Mouse (Mus musculus) limb, embryonic 15.5 days (tissue): ENCODE measurements around the gene Psmc3. TPM values are rescaled to one million over a fixed set of nuclear protein-coding genes. Genes with fewer than 3 reads are reported as not detected.

ENCODE experiments used
- ATAC-seq: fragments of 200-750 bp; cut with Nextera tagmentation; 2 replicates; pipeline ENCODE4 v1.8.0; 2017; ENCODE audit warnings: low read depth, moderate TSS enrichment; ENCODE audit not compliant: insufficient number of reproducible peaks, low FRiP score, low TSS enrichment
- H3K27ac ChIP-seq: fragments of 300-500 bp; sonication (generic); 2 replicates; pipeline ENCODE4 v1.5.1; 2015; ENCODE audit warnings: moderate library complexity, mild to moderate bottlenecking, inconsistent platforms
- H3K27me3 ChIP-seq: fragments of 300-500 bp; sonication (generic); 2 replicates; pipeline ENCODE4 v1.6.1; 2015; ENCODE audit warnings: inconsistent platforms
- H3K36me3 ChIP-seq: fragments of 300-500 bp; sonication (generic); 2 replicates; pipeline ENCODE4 v1.6.1; 2015; ENCODE audit warnings: inconsistent platforms
- H3K4me1 ChIP-seq: fragments of 300-500 bp; sonication (generic); 2 replicates; pipeline ENCODE4 v1.6.1; 2015; ENCODE audit warnings: inconsistent platforms
- H3K4me2 ChIP-seq: fragments of 300-500 bp; sonication (generic); 2 replicates; pipeline ENCODE4 v1.6.1; 2015; ENCODE audit warnings: mild to moderate bottlenecking, inconsistent platforms
- H3K4me3 ChIP-seq: fragments of 300-500 bp; sonication (generic); 2 replicates; pipeline ENCODE4 v1.5.1; 2015; ENCODE audit warnings: mild to moderate bottlenecking, inconsistent platforms
- H3K9ac ChIP-seq: fragments of 300-500 bp; sonication (generic); 2 replicates; pipeline ENCODE4 v1.6.1; 2015; ENCODE audit warnings: inconsistent platforms
- H3K9me3 ChIP-seq: fragments of 300-500 bp; sonication (generic); 2 replicates; pipeline ENCODE4 v1.6.1; 2016; ENCODE audit warnings: inconsistent platforms
- WGBS: fragments of 180-500 bp; shearing (Covaris S2); methylation state at CpG from one replicate; pipeline ENCODE4 v1.1.7; 2015; 5-methylcytosine and 5-hydroxymethylcytosine counted together
- polyA plus RNA-seq: library from polyadenylated mRNA; unstranded; fragments of >200 nt; fragmentation: Nextera tagmentation; extraction: Ambion mirVana; gene quantifications from 2 replicates; pipeline ENCODE4 v1.2.1, GENCODE M21; 2015

Gene Psmc3
- polyA plus RNA-seq, 1 experiment from 2014 or later: 248 TPM

DNA sequence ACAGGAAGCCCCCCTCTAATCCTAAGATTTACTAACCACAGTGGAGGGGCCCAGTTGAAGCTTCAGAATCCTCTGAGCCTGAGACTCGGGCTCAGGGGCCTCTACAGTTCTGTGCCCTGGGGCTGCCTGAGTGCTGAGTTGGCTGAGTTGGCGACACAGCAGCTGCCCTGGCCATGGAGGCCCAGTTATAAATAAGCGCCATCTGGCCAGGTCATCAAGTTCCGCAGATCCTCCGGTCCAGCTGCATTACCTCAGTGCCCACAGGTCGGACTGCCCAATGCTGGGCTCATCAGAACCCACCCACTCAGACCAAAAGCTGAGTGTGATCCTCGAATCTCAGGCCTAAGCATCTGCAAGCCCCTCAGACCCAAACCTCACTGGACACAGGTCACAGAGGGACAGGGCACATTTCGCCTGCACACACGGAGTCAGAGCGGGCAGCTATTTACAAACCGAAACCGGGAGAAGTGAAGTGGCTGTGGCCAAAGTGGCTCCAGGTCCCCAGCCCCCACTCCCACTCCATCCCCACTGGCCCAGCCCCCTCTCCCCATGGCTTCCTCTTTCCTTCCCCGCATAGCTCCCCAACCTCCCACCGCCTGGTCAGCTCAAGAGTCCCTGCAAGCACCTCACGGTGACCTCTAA, 30.5 kb downstream of the Psmc3 start:
- no peak overlapping the region for H3K4me2 ChIP-seq
- H3K4me1 ChIP-seq: peaks cover 2% of the 10 kb centered on the region; the same call in 1 of the 2 replicates
- 80% methylated on average over 15 of the region's 15 CpGs for WGBS
- H3K27me3 ChIP-seq: no peaks in the 10 kb centered on the region
- H3K4me3 ChIP-seq: no peak overlapping the region
- no peak overlapping the region for H3K9ac ChIP-seq
- ATAC-seq: no peak
- H3K27ac ChIP-seq: no peak overlapping the region
- no peaks in the 10 kb centered on the region for H3K9me3 ChIP-seq
- H3K36me3 ChIP-seq: no peaks in the 10 kb centered on the region

DNA sequence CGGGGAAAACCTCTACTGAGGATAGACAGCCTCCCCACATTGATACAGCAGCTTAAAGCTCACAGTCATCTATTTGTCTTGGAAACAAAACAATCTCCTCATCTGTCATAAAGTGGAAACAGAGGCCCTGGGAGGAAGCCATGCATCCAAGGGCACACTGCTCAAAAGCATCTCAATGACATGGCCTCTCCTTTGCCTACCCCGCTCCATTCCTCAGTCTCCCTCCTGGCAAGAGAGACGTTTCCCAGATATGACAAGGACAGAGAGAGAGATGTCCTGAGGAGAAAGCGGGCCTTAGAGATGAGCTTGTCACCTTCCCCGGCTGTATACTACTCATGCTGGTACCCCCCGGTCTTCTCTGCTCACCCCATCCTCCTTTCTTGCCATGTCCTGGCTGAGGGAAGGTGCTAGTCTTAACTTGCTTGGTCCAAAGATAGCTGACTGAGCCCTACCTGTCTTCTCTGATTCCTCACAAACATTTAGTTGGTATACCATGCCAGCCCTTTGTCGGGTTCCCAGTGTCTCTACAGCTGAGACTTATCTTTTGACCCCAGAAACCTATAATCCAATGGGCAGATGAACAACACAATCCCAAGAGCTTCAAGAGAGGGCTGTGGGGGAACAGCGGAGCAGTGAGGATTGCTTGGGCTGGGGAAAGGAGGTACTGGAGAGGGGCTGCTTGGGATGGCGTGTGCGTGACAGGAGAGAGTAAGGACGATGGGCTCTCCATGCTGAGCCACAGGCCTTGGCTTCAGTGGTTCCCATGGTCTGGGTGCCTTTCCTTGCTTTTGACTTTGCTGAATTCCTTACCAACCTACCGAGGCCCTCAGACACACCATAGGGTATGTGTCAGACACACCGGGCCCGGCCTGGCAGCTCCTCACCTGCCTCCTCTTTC, 31.9 kb downstream of the Psmc3 start:
- no peaks in the 10 kb centered on the region for H3K27me3 ChIP-seq
- ATAC-seq: no peak
- H3K27ac ChIP-seq: no peak overlapping the region
- 86% methylated on average over 14 of the region's 14 CpGs for WGBS
- H3K4me1 ChIP-seq: 0 out of 2 replicates have a peak, but pooled peaks cover 2% of the 10 kb centered on the region
- H3K9me3 ChIP-seq: no peaks in the 10 kb centered on the region
- H3K4me2 ChIP-seq: no peak overlapping the region
- H3K36me3 ChIP-seq: no peaks in the 10 kb centered on the region
- H3K9ac ChIP-seq: no peak overlapping the region
- H3K4me3 ChIP-seq: no peak overlapping the region

DNA sequence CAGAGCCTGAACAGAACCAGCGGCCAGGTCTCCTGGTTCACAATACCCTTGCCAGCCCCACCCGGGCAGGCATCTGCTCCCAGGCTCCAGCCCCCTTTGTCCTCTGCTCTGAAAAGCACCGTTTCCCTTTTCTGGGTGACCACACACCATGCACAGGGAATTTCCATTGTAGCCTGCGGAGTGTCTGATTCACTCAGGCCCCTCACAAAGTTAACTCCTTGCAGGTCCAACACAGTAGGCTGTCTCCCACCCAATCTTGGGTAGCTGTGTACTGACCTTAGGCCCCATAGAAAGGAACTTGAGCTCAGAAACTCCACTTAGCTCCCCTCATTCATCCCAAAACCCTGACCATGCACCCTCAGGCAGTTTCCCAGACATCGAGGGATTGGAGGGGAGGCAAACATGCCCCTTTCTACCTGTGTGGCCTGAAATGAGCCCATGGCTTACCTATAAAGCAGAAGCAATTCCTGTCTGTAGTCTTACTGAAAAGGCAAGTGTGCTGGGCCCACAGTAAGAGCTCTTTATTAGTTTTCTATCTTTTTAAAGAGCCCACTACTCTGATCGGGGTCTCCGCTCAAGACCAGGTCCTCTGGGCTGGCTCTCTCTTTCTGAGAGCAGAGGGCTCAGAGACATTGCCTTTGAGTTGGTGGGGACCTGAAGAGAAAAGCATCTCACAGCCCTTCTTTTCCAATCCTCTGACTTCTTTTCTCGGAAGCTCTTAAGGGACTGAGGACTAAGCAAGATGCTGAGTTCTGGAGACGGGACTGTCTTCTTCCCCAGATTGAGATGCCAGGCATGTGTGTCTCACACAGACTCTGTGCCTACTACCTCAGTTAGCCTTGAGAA, 32.8 kb downstream of the Psmc3 start:
- 69% methylated on average over 9 of the region's 9 CpGs for WGBS
- H3K4me1 ChIP-seq: 0 out of 2 replicates have a peak, but pooled peaks cover 2% of the 10 kb centered on the region
- no peaks in the 10 kb centered on the region for H3K27me3 ChIP-seq
- H3K27ac ChIP-seq: no peak overlapping the region
- no peak overlapping the region for H3K4me3 ChIP-seq
- H3K36me3 ChIP-seq: no peaks in the 10 kb centered on the region
- no peaks in the 10 kb centered on the region for H3K9me3 ChIP-seq
- no peak overlapping the region for H3K4me2 ChIP-seq
- no peak for ATAC-seq
- H3K9ac ChIP-seq: no peak overlapping the region

DNA sequence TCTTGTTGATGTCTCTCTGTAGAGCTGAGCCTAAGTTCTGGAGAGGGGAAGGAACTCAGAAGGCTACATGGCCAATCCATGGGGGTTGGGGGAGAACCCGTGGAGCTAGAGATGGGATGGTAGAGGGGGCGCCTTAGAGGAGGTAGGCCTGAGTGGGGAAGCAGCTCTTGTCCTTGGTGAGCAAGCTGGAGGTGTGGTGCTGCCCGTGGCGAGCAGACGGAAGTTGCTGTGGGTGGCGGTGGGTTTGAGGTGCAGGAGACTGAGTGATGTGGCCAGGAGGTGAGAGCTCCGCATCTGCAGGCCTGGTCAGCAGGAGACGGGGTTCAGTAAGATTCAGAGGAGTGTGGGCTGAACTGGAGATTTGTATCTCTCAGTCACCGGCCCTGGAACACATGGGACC, 33.6 kb downstream of the Psmc3 start:
- Histone ChIP-seq H3K4me2 (no peak overlapping the region), H3K36me3 (no peaks in the 10 kb centered on the region), H3K27ac (no peak overlapping the region), H3K4me1 (0 out of 2 replicates have a peak, but pooled peaks cover 2% of the 10 kb centered on the region), H3K9me3 (no peaks in the 10 kb centered on the region), H3K4me3 (no peak overlapping the region), H3K9ac (no peak overlapping the region), H3K27me3 (no peaks in the 10 kb centered on the region)
- no peak for ATAC-seq
- WGBS: 85% methylated on average over 9 of the region's 9 CpGs

DNA sequence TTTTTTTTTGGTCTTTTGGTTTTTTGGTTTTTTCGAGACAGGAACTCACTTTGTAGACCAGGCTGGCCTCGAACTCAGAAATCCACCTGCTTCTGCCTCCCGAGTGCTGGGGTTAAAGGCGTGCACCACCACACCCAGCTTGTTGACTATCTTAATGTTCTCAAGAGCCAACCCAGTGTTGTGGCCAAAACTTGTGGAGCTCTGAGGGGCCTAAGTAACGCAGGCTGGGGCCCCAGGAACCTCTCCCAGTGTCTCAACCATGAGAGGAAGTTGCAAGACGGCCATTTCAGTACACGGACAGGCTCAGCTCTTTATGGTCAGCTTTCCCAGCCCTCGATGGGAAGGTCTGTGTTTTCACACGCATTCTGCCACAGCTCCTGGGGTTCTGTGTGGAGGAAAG, 35.2 kb downstream of the Psmc3 start:
- no peaks in the 10 kb centered on the region for H3K36me3 ChIP-seq
- ATAC-seq: no peak
- no peak overlapping the region for H3K4me2 ChIP-seq
- WGBS: 72% methylated on average over 9 of the region's 9 CpGs
- H3K27me3 ChIP-seq: 0 out of 2 replicates have a peak, but pooled peaks cover 2% of the 10 kb centered on the region
- H3K9ac ChIP-seq: no peak overlapping the region
- no peak overlapping the region for H3K4me3 ChIP-seq
- no peak overlapping the region for H3K27ac ChIP-seq
- H3K9me3 ChIP-seq: no peaks in the 10 kb centered on the region
- H3K4me1 ChIP-seq: no peaks in the 10 kb centered on the region

GRCm38 (mm10) chr2:91090208-91090607, 36.4 kb downstream of the Psmc3 start:
- Histone ChIP-seq H3K9me3 (no peaks in the 10 kb centered on the region), H3K4me1 (no peaks in the 10 kb centered on the region), H3K27me3 (0 out of 2 replicates have a peak, but pooled peaks cover 3% of the 10 kb centered on the region)

DNA sequence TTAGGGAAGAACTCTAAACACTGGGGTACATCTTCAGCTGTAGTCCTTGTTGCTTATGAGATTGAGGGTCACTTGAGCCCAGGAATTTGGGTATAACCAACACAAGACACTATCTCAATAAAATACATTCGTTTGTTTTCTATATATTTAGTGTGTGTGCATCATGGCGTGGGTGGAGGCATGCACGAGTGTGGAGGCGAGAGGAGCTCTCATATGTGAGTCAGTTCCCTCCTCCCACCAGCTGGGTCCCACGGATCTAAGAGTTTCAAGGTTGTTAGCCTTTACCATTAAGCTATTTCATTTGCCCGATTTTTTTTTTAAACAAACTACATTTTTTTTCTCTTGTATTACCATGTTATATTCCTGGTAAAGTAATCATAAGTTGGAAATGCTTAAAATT, 37.0 kb downstream of the Psmc3 start:
- 60% methylated on average over 6 of the region's 6 CpGs for WGBS
- H3K4me1 ChIP-seq: no peaks in the 10 kb centered on the region
- no peak for ATAC-seq

More at GRCm38 (mm10) chr2:91090208-91090607, 36.4 kb downstream of the Psmc3 start:
- Histone ChIP-seq H3K4me2 (no peak overlapping the region), H3K4me3 (no peak overlapping the region), H3K9ac (no peak overlapping the region), H3K27ac (no peak overlapping the region), H3K36me3 (no peaks in the 10 kb centered on the region)
- no peak for ATAC-seq
- 76% methylated on average over 6 of the region's 6 CpGs for WGBS

DNA sequence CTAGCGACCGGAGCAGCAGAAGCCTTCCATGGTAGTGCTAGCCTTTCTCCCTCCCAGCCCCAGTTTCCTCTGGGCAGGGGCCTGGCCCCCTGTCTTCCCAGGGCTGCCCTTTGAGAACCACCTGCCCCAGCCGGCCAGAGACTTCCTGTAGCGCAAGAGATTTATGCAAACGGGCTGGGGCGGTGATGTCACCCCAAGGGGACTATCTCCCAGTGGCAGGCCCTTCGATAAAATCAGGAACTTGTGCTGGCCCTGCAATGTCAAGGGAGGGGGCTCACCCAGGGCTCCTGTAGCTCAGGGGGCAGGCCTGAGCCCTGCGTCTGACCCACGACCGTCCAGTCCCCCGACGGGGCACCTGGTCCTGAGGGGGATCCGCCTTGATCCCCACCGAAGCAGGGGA, 42.7 kb downstream of the Psmc3 start:
- no peak overlapping the region for H3K27ac ChIP-seq
- WGBS: 66% methylated on average over 14 of the region's 14 CpGs
- H3K4me2 ChIP-seq: no peak overlapping the region
- ATAC-seq: no peak
- no peak overlapping the region for H3K9ac ChIP-seq
- H3K9me3 ChIP-seq: no peaks in the 10 kb centered on the region
- 0 out of 2 replicates have a peak, but pooled peaks cover 3% of the 10 kb centered on the region for H3K27me3 ChIP-seq
- H3K4me3 ChIP-seq: no peak overlapping the region
- 0 out of 2 replicates have a peak, but pooled peaks cover 3% of the 10 kb centered on the region for H3K4me1 ChIP-seq
- no peaks in the 10 kb centered on the region for H3K36me3 ChIP-seq

More for the DNA sequence above, 37.0 kb downstream of the Psmc3 start:
- Histone ChIP-seq H3K27ac (no peak overlapping the region), H3K9ac (no peak overlapping the region), H3K36me3 (no peaks in the 10 kb centered on the region), H3K4me3 (no peak overlapping the region), H3K27me3 (0 out of 2 replicates have a peak, but pooled peaks cover 3% of the 10 kb centered on the region), H3K4me2 (no peak overlapping the region), H3K9me3 (no peaks in the 10 kb centered on the region)

GRCm38 (mm10) chr2:91097015-91097414, 43.2 kb downstream of the Psmc3 start:
- Histone ChIP-seq H3K4me3 (no peak overlapping the region), H3K27ac (no peak overlapping the region), H3K4me1 (0 out of 2 replicates have a peak, but pooled peaks cover 3% of the 10 kb centered on the region), H3K9ac (no peak overlapping the region), H3K36me3 (no peaks in the 10 kb centered on the region), H3K27me3 (0 out of 2 replicates have a peak, but pooled peaks cover 3% of the 10 kb centered on the region), H3K4me2 (no peak overlapping the region), H3K9me3 (no peaks in the 10 kb centered on the region)
- no peak for ATAC-seq
- 80% methylated on average over 10 of the region's 10 CpGs for WGBS

DNA sequence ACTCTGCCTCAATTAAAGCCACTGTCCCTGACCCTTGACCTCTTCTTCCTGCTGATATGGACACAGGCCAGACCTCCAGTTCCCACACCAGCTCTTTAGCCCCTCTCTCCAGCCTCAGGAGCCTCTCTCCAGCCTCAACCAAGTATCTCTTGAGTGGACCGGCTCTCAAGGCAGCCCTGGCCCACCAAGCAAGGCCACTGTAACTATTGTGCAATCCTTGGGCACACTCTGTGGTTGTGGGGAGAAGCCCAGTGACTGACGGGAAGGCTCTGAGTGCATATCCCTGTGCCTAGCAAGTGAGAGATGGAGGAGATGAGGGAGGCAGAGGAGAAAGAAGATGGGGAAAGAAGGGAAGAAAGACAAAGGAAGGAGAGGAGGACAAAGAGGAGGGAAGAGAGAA, 44.3 kb downstream of the Psmc3 start:
- ATAC-seq: no peak
- Histone ChIP-seq H3K4me2 (no peak overlapping the region), H3K9me3 (no peaks in the 10 kb centered on the region), H3K27me3 (0 out of 2 replicates have a peak, but pooled peaks cover 3% of the 10 kb centered on the region), H3K4me1 (0 out of 2 replicates have a peak, but pooled peaks cover 3% of the 10 kb centered on the region), H3K36me3 (no peaks in the 10 kb centered on the region), H3K4me3 (no peak overlapping the region), H3K9ac (no peak overlapping the region), H3K27ac (no peak overlapping the region)
- 83% methylated on average over 2 of the region's 2 CpGs for WGBS

DNA sequence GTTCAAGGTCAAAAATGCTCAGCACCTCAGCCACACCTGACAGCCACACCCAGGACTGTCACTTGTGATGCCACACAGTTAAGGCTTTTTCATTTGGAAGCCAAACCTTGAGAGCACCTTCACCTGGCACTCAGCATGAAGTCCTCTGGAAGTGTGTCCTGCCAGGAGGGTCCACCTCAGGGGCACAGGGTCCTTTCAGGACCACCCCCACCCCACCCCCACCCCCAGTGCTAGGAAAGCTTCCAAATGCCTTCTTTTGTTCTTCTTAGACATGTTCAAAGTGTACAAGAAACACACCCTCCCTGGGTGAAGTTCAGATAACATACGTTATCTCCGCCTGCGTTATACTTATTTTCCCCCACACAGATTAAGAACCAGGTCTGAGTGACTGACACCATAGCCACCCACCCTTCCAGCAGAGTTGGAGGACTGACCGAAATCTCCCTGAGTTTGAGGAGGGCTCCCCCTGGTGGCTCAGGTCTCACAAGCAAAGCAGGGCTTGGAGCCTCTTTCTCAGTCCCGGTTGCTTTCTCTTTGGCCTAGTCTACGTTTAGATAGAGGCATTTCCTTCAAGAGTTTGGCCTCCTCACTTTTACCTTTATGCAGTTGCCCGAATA, 47.4 kb downstream of the Psmc3 start:
- no peak overlapping the region for H3K9ac ChIP-seq
- 11% methylated on average over 7 of the region's 7 CpGs for WGBS

More for the DNA sequence above, 47.4 kb downstream of the Psmc3 start:
- H3K4me2 ChIP-seq: no peak overlapping the region
- ATAC-seq: peak; percentile 54; the same call in 1 of the 2 replicates
- no peaks in the 10 kb centered on the region for H3K9me3 ChIP-seq
- no peaks in the 10 kb centered on the region for H3K27me3 ChIP-seq
- H3K4me3 ChIP-seq: no peak overlapping the region
- H3K4me1 ChIP-seq: 0 out of 2 replicates have a peak, but pooled peaks cover 3% of the 10 kb centered on the region
- H3K36me3 ChIP-seq: no peaks in the 10 kb centered on the region
- no peak overlapping the region for H3K27ac ChIP-seq
